Mouse (Mus musculus) embryonic fibroblast, embryonic 13.5 days (primary cell): ENCODE measurements around the gene Camta1. TPM values are rescaled to one million over a fixed set of nuclear protein-coding genes. Genes with fewer than 3 reads are reported as not detected.

Source experiments
- H3K27ac ChIP-seq: 2 replicates; pipeline ENCODE4 v1.5.1; 2012; ENCODE audit warnings: low read length, control low read depth, inconsistent platforms; ENCODE audit not compliant: insufficient read depth
- H3K4me1 ChIP-seq: 2 replicates; pipeline ENCODE4 v1.6.1; 2011; ENCODE audit warnings: low read length; ENCODE audit not compliant: control insufficient read depth, insufficient read depth
- H3K4me3 ChIP-seq: 2 replicates; pipeline ENCODE4 v1.5.1; 2011; ENCODE audit warnings: mild to moderate bottlenecking, control low read depth, low read length; ENCODE audit not compliant: insufficient read depth
- CTCF ChIP-seq: IDR thresholded peaks from 2 replicates; pipeline ENCODE4 v1.5.1; 2011; ENCODE audit warnings: mild to moderate bottlenecking, control low read depth, low read length, moderate library complexity, borderline replicate concordance; ENCODE audit not compliant: insufficient read depth
- POLR2A ChIP-seq: IDR thresholded peaks from 2 replicates; pipeline ENCODE4 v1.6.1; 2011; ENCODE audit warnings: low read depth, mild to moderate bottlenecking, control low read depth, low read length, moderate library complexity
- polyA plus RNA-seq: library from polyadenylated mRNA; stranded (reverse); fragments of >200 nt; gene quantifications from 2 replicates; pipeline ENCODE4 v1.2.4, GENCODE M21; 2011; ENCODE audit warnings: low read depth; ENCODE audit not compliant: missing spikeins, insufficient read length

Camta1 gene
- polyA plus RNA-seq, 1 experiment: 53.4 TPM

DNA sequence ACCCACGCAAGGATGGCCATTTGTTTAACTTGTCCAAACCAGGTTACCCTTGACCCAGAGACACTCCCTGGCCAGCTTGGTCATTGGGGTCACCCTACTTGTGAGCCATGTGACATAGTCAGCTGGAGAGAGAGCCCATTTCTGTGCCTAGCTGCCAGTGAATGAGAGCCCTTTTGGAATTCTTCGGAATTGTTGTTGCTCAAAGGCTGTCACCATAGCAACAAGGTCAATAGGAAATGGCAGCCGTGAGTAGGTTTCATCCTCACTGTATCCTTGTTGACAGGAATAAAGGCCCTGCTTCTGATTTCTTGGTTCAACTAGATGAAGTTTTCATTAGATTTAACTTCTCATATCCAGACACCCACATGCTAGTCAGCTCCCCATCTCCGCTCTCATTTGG lies 707.4 kb downstream of the Camta1 start:
- H3K4me3 ChIP-seq: no peak overlapping the region

DNA sequence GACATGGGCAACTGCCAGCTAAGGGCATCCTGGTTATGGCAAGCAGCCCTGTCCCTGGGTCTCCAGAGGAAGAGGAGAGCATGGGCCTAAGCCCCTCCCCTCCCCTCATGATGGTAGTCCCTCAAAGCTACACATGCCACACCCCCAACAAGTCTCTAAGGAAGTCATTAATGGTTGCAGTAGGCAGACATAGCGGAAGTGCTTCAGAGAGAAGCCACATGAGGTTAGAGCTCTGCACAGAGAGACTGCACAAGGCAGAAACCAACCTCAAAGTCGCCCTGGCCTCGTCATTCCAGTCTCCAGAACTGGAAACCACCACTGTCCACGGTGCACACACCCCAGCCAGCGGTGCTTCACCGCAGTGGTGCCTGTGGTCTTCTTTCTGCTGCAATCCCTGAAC lies 709.7 kb downstream of the Camta1 start:
- no peak overlapping the region for H3K27ac ChIP-seq
- TF ChIP-seq CTCF (no peak), POLR2A (no peak)
- no peak overlapping the region for H3K4me3 ChIP-seq
- H3K4me1 ChIP-seq: no peaks in the 10 kb centered on the region

More for the DNA sequence above, 707.4 kb downstream of the Camta1 start:
- no peak for TF ChIP-seq CTCF
- no peak for TF ChIP-seq POLR2A
- Histone ChIP-seq H3K27ac (no peak overlapping the region), H3K4me1 (no peaks in the 10 kb centered on the region)

DNA sequence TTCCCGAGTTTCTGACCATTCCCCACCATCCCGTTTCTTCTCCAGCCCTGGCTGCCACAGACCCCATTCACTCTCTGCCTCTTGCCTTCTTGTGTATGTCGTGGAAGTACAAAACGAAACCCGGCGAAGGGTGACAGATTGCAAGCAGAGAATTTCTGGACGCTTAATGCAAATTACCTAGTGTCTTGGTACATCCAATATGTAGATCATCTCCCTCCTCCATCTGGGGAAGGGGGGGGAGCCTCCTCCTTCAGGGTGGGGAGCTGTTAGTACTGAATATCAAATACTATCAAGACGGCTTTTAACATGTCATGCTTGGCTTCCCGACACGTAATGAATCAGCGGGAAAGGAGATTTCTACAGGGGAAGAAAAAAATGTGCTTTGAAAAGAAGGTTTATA lies 710.8 kb downstream of the Camta1 start:
- Histone ChIP-seq H3K4me3 (no peak overlapping the region), H3K4me1 (no peaks in the 10 kb centered on the region), H3K27ac (no peak overlapping the region)
- TF ChIP-seq CTCF (no peak), POLR2A (no peak)

DNA sequence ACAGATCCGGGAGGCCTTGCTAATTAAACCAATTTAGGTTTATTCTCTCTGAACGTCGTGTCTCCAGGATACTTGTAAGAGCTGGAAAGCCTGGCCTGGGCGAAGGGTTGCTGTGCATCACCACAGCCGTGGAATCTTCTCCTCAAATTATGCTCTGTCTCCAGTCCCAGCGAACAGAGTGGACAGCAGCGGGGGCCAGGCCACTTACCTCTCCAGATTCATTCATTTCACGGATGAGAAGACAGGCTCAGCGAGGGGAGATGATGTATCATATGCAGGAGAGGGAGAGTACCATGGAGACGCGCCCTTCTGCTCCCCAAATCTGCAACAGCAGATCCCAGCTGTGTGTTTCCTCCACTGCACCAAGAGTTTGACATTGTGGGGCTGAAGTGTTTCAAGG lies 711.6 kb downstream of the Camta1 start:
- no peak overlapping the region for H3K4me3 ChIP-seq
- H3K4me1 ChIP-seq: no peaks in the 10 kb centered on the region
- TF ChIP-seq POLR2A (no peak), CTCF (no peak)
- no peak overlapping the region for H3K27ac ChIP-seq

- no peak overlapping the region for H3K27ac ChIP-seq
- no peaks in the 10 kb centered on the region for H3K4me1 ChIP-seq
- TF ChIP-seq POLR2A (no peak), CTCF (no peak)
- no peak overlapping the region for H3K4me3 ChIP-seq
These were observed 714.1 kb downstream of the Camta1 start for GRCm38 (mm10) chr4:151147541-151147940.

GRCm38 (mm10) chr4:151144121-151144520 lies 717.6 kb downstream of the Camta1 start:
- TF ChIP-seq POLR2A (no peak), CTCF (no peak)
- H3K27ac ChIP-seq: no peak overlapping the region
- H3K4me3 ChIP-seq: no peak overlapping the region
- H3K4me1 ChIP-seq: no peaks in the 10 kb centered on the region

DNA sequence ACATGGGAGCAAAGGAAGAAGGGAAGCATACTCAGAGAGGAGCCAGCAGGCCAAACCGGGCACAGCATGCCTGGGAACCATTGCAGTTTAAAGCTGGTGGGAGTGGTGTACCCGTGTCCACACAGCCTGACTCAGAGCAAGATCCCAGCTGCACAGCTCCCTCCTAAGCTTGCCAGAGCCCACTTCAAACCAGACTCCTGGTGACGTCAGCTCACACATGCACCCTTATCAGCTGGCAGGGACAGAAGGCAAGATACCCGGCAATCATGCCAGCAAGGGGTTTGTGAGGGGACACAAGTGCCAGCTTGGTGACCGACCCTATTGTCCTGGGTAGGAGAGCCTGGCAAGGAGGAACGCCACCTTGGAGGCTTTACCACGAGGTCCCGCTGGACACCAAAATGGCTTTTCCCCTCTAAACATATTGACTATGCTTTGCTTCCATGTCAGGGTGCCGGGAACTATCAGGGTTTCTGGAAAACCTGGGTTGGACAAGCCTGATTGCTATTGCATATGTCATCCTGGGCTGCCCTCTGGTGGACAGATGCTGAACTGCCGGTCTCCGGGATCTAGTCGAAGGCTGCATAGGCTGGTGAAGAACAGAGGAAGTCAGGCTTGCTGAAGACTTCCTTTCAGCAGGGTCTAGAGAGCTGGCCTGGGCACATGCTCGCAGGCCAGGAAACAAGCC lies 720.3 kb downstream of the Camta1 start:
- TF ChIP-seq POLR2A (no peak), CTCF (peak; percentile 70; the same call in 1 of the 2 replicates)
- H3K4me3 ChIP-seq: no peak overlapping the region
- no peaks in the 10 kb centered on the region for H3K4me1 ChIP-seq
- H3K27ac ChIP-seq: no peak overlapping the region

DNA sequence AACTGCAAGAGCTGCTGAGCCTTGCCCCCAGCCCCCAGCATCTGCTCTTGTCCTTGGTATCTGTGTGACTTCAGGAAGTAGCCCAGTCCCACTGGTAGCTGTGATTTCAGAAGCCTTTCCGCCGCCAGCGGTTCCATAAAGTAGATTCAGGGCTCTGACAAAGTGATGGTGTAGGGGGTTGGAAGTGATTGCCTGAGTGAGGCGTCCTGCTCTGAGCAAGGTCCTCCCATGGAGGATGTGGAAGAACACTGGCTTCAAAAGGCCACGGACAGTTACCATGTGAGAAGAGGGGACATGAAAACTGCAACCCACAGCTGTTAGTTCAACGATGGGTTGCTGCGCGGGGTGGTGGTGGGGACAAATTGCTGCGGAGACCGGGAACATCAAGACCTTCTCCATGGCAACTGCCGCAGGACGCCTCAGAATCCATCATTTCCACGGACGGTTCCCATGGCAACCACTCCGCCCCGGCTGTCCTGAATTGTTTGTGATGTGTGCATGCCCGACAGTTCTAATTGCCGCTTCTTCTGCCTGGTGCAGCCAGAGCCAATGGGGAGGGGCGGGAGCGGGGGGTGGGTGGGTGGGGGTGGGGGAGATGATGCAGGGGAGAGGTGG lies 721.2 kb downstream of the Camta1 start:
- TF ChIP-seq CTCF (no peak), POLR2A (no peak)
- Histone ChIP-seq H3K4me3 (no peak overlapping the region), H3K4me1 (no peaks in the 10 kb centered on the region), H3K27ac (no peak overlapping the region)

DNA sequence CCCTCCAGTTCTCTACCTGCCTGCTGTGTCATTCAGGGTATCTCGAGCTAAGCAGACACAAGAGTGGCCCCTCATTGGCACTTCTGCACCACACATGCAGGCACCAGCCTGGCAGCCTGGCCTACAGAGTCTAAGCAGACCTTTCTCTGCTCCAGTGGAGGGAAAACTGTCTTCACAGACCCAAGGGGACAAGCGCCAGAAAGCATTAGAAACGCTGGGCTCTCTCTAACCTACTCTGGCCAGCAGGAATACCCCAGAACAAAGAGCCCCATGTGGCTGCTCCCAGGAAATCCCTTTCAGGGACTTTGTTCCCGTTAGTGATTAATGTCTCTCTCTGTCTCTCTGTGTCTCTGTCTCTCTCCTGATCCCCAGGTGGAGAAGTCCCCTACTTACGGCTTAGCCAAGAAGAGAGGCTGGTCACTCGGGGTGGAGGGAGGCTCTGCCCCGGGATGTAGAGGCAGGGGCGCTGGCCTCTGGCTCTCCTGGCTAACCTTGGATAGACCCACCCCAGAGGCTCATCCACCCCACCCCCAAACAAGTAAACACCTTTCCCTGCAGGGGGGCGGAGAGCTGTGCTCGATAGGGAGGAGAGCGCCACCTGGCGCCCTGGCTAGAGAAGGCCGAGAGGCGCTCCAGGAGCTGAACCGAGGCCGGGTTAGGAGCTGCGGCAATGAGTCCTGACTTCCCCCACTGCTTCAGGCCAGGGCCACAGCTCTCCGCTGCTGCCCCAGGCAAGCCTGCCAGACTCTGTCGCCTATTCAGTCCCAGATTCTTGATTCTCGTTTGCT lies 722.4 kb downstream of the Camta1 start:
- no peak overlapping the region for H3K27ac ChIP-seq
- TF ChIP-seq CTCF (peak; percentile 72), POLR2A (no peak)
- no peak overlapping the region for H3K4me3 ChIP-seq
- H3K4me1 ChIP-seq: no peaks in the 10 kb centered on the region

DNA sequence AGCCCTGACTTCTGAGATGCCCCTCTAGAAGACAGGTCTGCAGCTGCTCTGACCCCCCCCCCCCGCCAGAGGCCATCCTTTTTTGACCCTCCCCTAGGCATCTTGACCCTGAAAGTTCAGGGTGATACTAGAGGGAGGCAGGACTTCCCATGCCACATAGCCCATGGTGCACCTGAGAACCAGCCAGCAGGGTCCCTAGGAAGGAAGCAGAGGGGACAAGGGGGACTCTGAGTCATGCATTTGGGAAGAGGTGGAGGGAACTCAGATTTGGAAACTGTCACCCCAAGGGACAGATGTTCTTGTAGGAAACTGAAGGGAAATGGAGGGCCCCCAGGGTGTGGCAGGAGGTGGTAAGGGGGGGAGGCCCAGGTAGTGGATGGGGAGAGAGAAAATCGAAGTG lies 723.1 kb downstream of the Camta1 start:
- H3K4me1 ChIP-seq: no peaks in the 10 kb centered on the region
- TF ChIP-seq CTCF (no peak), POLR2A (no peak)
- no peak overlapping the region for H3K4me3 ChIP-seq
- no peak overlapping the region for H3K27ac ChIP-seq
